Comparison of ENCODE assay signal across 8 mouse cellular contexts in the genomic region with DNA sequence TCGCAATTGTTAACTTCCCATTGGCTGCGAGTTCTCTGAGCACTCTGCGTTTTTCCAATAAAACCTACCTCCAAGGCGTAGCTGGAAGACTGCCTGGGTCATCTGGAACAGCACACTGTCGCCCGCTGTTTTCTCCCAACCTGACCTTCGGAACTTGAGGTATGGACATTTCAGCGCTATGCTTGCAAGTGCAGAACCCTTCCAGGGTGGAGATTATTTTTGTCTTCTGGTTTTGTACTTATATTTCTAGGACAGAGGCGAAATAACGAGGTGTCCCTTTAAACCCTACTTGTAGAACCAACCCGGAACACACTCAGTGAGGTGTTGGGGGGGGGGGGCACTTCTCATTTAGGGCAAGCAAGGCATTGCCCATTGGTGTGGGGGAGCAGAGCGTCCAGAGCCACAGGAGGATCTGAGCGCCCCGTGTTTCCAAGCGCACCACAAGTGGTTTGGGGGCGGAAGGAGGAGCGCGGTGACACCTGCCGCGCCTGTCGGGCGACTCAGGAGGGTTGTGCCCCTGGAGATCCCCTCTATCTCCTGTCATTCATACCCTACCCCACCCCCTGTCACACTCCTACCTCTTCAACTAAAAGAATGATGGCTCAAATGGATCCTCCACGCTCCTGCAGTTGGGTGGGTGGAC. TPM values are rescaled to one million over a fixed set of nuclear protein-coding genes. Genes with fewer than 3 reads are reported as not detected.
DNase-seq lines count a peak whose midpoint lies in the region; ATAC-seq lines count a peak whose summit lies in the region.

TSS of gene Thrb (plus strand) at position 576 of the 643 bp plus-strand sequence.

- WGBS in embryonic facial prominence, embryonic 10.5 days = 1% methylated on average over 23 of the region's 23 CpGs
- WGBS in limb, embryonic 11.5 days = under 1% methylated on average over 23 of the region's 23 CpGs
- WGBS in midbrain, embryonic 11.5 days = 1% methylated on average over 23 of the region's 23 CpGs
- 1% methylated on average over 23 of the region's 23 CpGs for WGBS in stomach, embryonic 16.5 days

- peak within 1 kb of the TSS; percentile 45 for H3K9ac ChIP-seq in limb, embryonic 11.5 days (ENCODE audit: low read length)
- H3K9ac ChIP-seq in midbrain, embryonic 11.5 days (ENCODE audit: low read length) = peak within 1 kb of the TSS; percentile 66
- H3K9ac ChIP-seq in stomach, embryonic 16.5 days (ENCODE audit: low read length) = peak within 1 kb of the TSS; percentile 83

- H3K4me1 ChIP-seq in embryonic facial prominence, embryonic 10.5 days = peaks cover 22% of the 10 kb centered on the region
- H3K4me1 ChIP-seq in limb, embryonic 11.5 days (ENCODE audit: control insufficient read depth, insufficient read depth, low read length) = peaks cover 2% of the 10 kb centered on the region; the same call in 1 of the 2 replicates
- no peaks in the 10 kb centered on the region for H3K4me1 ChIP-seq in midbrain, embryonic 11.5 days (ENCODE audit: control insufficient read depth, insufficient read depth, low read length)
- no peaks in the 10 kb centered on the region for H3K4me1 ChIP-seq in stomach, embryonic 16.5 days (ENCODE audit: control insufficient read depth, insufficient read depth, low read length)

- no peaks in the 10 kb centered on the region for H3K9me3 ChIP-seq in embryonic facial prominence, embryonic 10.5 days
- H3K9me3 ChIP-seq in limb, embryonic 11.5 days (ENCODE audit: control insufficient read depth, low read length) = no peaks in the 10 kb centered on the region
- H3K9me3 ChIP-seq in midbrain, embryonic 11.5 days (ENCODE audit: control insufficient read depth, low read length) = no peaks in the 10 kb centered on the region
- no peaks in the 10 kb centered on the region for H3K9me3 ChIP-seq in stomach, embryonic 16.5 days (replicated peaks; ENCODE audit: control insufficient read depth, low read length)

- no peaks in the 10 kb centered on the region for H3K36me3 ChIP-seq in embryonic facial prominence, embryonic 10.5 days (replicated peaks)
- H3K36me3 ChIP-seq in limb, embryonic 11.5 days (ENCODE audit: control insufficient read depth, insufficient read depth, low read length) = no peaks in the 10 kb centered on the region
- no peaks in the 10 kb centered on the region for H3K36me3 ChIP-seq in midbrain, embryonic 11.5 days (ENCODE audit: control insufficient read depth, insufficient read depth, low read length)
- H3K36me3 ChIP-seq in stomach, embryonic 16.5 days (ENCODE audit: control insufficient read depth, insufficient read depth, low read length) = no peaks in the 10 kb centered on the region

- peak within 1 kb of the TSS; percentile 61 for H3K27ac ChIP-seq in embryonic facial prominence, embryonic 10.5 days (replicated peaks)
- H3K27ac ChIP-seq in limb, embryonic 11.5 days (replicated peaks; ENCODE audit: low read depth, low read length) = no peak within 1 kb of the TSS
- H3K27ac ChIP-seq in midbrain, embryonic 11.5 days (ENCODE audit: low read depth, low read length) = no peak within 1 kb of the TSS
- H3K27ac ChIP-seq in stomach, embryonic 16.5 days (ENCODE audit: low read length) = no peak within 1 kb of the TSS

- H3K4me2 ChIP-seq in limb, embryonic 11.5 days (ENCODE audit: low read depth, severe bottlenecking) = peak within 1 kb of the TSS; percentile 96
- peak within 1 kb of the TSS; percentile 78 for H3K4me2 ChIP-seq in midbrain, embryonic 11.5 days
- peak within 1 kb of the TSS; percentile 100 for H3K4me2 ChIP-seq in stomach, embryonic 16.5 days (ENCODE audit: low read depth, low read length)

- peak; percentile 17 for DNase-seq in urinary bladder, postnatal 25 days (ENCODE audit: low spot score)
- no peak for DNase-seq in urinary bladder, postnatal 14 days (ENCODE audit: low spot score)
- no peak for DNase-seq in embryonic facial prominence, embryonic 10.5 days (ENCODE audit: low spot score)
- DNase-seq in heart, adult 8-10 months (ENCODE audit: low spot score) = peak; percentile 20
- peak; percentile 75 for DNase-seq in kidney, adult 18-20 months
- DNase-seq in limb, embryonic 11.5 days (ENCODE audit: low spot score) = peak; percentile 29
- peak; percentile 93 for DNase-seq in midbrain, embryonic 11.5 days (ENCODE audit: low spot score, missing footprints)

- H3K4me3 ChIP-seq in embryonic facial prominence, embryonic 10.5 days = peak within 1 kb of the TSS; percentile 75
- H3K4me3 ChIP-seq in limb, embryonic 11.5 days (ENCODE audit: low read depth, low read length) = peak within 1 kb of the TSS; percentile 57
- peak within 1 kb of the TSS; percentile 60 for H3K4me3 ChIP-seq in midbrain, embryonic 11.5 days (ENCODE audit: low read depth, low read length)
- H3K4me3 ChIP-seq in stomach, embryonic 16.5 days (replicated peaks; ENCODE audit: low read length) = peak within 1 kb of the TSS; percentile 74

- H3K27me3 ChIP-seq in embryonic facial prominence, embryonic 10.5 days (replicated peaks; ENCODE audit: low read depth, poor library complexity, severe bottlenecking) = peaks cover 46% of the 10 kb centered on the region
- peaks cover 25% of the 10 kb centered on the region for H3K27me3 ChIP-seq in limb, embryonic 11.5 days (ENCODE audit: control insufficient read depth, insufficient read depth, low read length)
- peaks cover 5% of the 10 kb centered on the region; the same call in 1 of the 2 replicates for H3K27me3 ChIP-seq in midbrain, embryonic 11.5 days (ENCODE audit: control insufficient read depth, insufficient read depth, low read length)
- H3K27me3 ChIP-seq in stomach, embryonic 16.5 days (ENCODE audit: control insufficient read depth, insufficient read depth, low read length) = peaks cover 2% of the 10 kb centered on the region; the same call in 1 of the 2 replicates

- peak; percentile 36; the same call in 1 of the 2 replicates for ATAC-seq in limb, embryonic 11.5 days (ENCODE audit: insufficient number of reproducible peaks, low FRiP score, low TSS enrichment, low read depth)
- ATAC-seq in midbrain, embryonic 11.5 days (ENCODE audit: low FRiP score) = no peak
- no peak for ATAC-seq in stomach, embryonic 16.5 days (ENCODE audit: insufficient read depth, low FRiP score)

RNA-seq across cellular contexts. Expression of gene Thrb, which starts in this region (rescaled TPM):
- polyA plus RNA-seq in embryonic facial prominence, embryonic 10.5 days (2016; fragmentation: Nextera tagmentation; extraction: Ambion mirVana) = 1.2 and 1.5 TPM in 2 replicates
- total RNA-seq in heart, adult 8-10 months (2022) = 10 to 100 TPM; 24.1 to 28.2 (median 27.1) TPM
- 0.12 and 0.82 TPM in 2 replicates for polyA plus RNA-seq in limb, embryonic 11.5 days (2014; fragmentation: Nextera tagmentation; extraction: Ambion mirVana)
- 0.82 and 1.0 TPM in 2 replicates for polyA plus RNA-seq in midbrain, embryonic 11.5 days (2014; fragmentation: Nextera tagmentation; extraction: Ambion mirVana)
- polyA plus RNA-seq in stomach, embryonic 16.5 days (2015; fragmentation: Nextera tagmentation; extraction: Ambion mirVana) = 4.7 and 5.6 TPM in 2 replicates

Comparison
In these comparisons a context has a peak if more than half of its experiments do, and no peak if none do; other contexts are left out.
1. DNase-seq: peak in urinary bladder, postnatal 25 days (single experiment), heart, adult 8-10 months (single experiment), kidney, adult 18-20 months (single experiment) and midbrain, embryonic 11.5 days (single experiment); none in urinary bladder, postnatal 14 days (single experiment) and embryonic facial prominence, embryonic 10.5 days (single experiment).
2. Peak in DNase-seq, ATAC-seq, H3K4me3 ChIP-seq, H3K9ac ChIP-seq and H3K4me2 ChIP-seq in limb, embryonic 11.5 days; RNA of the gene not detected or under 1 TPM.
3. Peak in every context shown above with its lines, with median percentiles within 50 percentile points of each other: H3K4me3 ChIP-seq, H3K4me2 ChIP-seq and H3K9ac ChIP-seq.